Mouse (Mus musculus) midbrain, embryonic 11.5 days (tissue): ENCODE measurements around the gene Ints7. TPM values are rescaled to one million over a fixed set of nuclear protein-coding genes. Genes with fewer than 3 reads are reported as not detected.

Source experiments
- ATAC-seq: fragments of 200-750 bp; cut with Nextera tagmentation; 2 replicates; pipeline ENCODE4 v1.8.0; 2017; ENCODE audit warnings: moderate TSS enrichment, moderate library complexity; ENCODE audit not compliant: low FRiP score
- DNase-seq: peaks from one replicate; pipeline ENCODE4 v3.0.0; 2015; ENCODE audit warnings: low spot score; ENCODE audit errors: missing footprints
- H3K27ac ChIP-seq: fragments of 300-500 bp; sonication (generic); 2 replicates; pipeline ENCODE4 v1.5.1; 2014; ENCODE audit warnings: low read depth, low read length
- H3K27me3 ChIP-seq: fragments of 300-500 bp; sonication (generic); 2 replicates; pipeline ENCODE4 v1.6.1; 2014; ENCODE audit warnings: mild to moderate bottlenecking, low read length, moderate library complexity, mixed read lengths; ENCODE audit not compliant: control insufficient read depth, insufficient read depth
- H3K36me3 ChIP-seq: fragments of 300-500 bp; sonication (generic); 2 replicates; pipeline ENCODE4 v1.6.1; 2014; ENCODE audit warnings: mild to moderate bottlenecking, low read length, moderate library complexity, mixed read lengths; ENCODE audit not compliant: control insufficient read depth, insufficient read depth
- H3K4me1 ChIP-seq: fragments of 300-500 bp; sonication (generic); 2 replicates; pipeline ENCODE4 v1.6.1; 2014; ENCODE audit warnings: low read length; ENCODE audit not compliant: control insufficient read depth, insufficient read depth
- H3K4me2 ChIP-seq: fragments of 300-500 bp; sonication (generic); 2 replicates; pipeline ENCODE4 v1.6.1; 2014; ENCODE audit warnings: mild to moderate bottlenecking, moderate library complexity
- H3K4me3 ChIP-seq: fragments of 300-500 bp; sonication (generic); 2 replicates; pipeline ENCODE4 v1.5.1; 2014; ENCODE audit warnings: low read depth, low read length
- H3K9ac ChIP-seq: fragments of 300-500 bp; sonication (generic); 2 replicates; pipeline ENCODE4 v1.6.1; 2014; ENCODE audit warnings: low read length
- H3K9me3 ChIP-seq: fragments of 300-500 bp; sonication (generic); 2 replicates; pipeline ENCODE4 v1.6.1; 2016; ENCODE audit warnings: low read length; ENCODE audit not compliant: control insufficient read depth
- WGBS: fragments of 180-500 bp; shearing (Covaris S2); extraction: QIAGEN DNeasy Blood & Tissue Kit; methylation state at CpG from one replicate; pipeline ENCODE4 v1.1.7; 2014; 5-methylcytosine and 5-hydroxymethylcytosine counted together
- polyA plus RNA-seq: library from polyadenylated mRNA; unstranded; fragments of >200 nt; fragmentation: Nextera tagmentation; extraction: Ambion mirVana; gene quantifications from 2 replicates; pipeline ENCODE4 v1.2.1, GENCODE M21; 2014

Gene Ints7
- polyA plus RNA-seq, 1 experiment from 2014 or later = 55.2 TPM

DNA sequence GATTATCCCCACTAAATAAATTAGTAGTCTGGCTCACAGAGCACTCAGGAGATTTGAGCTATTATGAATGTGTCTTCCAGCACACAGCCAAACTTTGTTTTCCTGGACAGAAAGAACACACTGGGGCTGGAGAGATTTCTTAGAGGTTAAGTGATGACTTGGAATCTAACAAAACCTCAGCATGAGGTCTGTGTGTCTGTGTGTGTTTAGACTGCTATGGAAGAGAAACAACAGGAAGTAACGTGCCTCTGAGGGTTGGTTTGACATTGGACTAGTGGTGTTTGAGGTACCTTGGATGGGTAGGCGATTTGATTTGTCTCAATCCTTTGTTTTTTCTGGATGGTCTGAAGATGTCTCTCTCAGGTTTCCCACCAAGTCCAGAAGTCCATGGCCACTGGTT is 58.7 kb downstream of the Ints7 start:
- Histone ChIP-seq H3K9me3 (no peaks in the 10 kb centered on the region), H3K27ac (no peak overlapping the region), H3K4me2 (no peak overlapping the region), H3K27me3 (no peaks in the 10 kb centered on the region), H3K9ac (no peak overlapping the region), H3K4me1 (no peaks in the 10 kb centered on the region), H3K4me3 (no peak overlapping the region), H3K36me3 (no peaks in the 10 kb centered on the region)
- ATAC-seq = no peak
- peak; percentile 10 for DNase-seq
- 75% methylated on average over 2 of the region's 2 CpGs for WGBS

DNA sequence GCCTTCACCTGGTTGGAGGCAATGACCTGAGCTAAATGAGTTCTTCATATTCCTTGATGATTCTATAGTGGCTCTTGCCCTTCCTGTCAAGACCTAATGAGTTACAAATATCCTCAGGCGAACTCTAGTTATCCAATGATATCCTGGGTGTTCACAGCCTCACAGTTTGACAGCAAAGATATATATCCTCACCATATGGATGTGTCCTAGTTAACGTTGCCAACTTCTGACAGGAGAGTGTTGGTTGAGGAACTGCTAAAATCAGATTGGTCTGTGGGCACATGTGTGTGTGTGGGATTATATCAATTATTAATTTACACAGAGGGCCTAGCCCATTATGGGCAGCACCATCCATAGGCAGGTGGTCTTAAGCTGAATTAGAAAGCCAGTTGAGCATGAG is 63.0 kb downstream of the Ints7 start:
- Histone ChIP-seq H3K27me3 (no peaks in the 10 kb centered on the region), H3K36me3 (no peaks in the 10 kb centered on the region), H3K27ac (no peak overlapping the region), H3K4me1 (peaks cover 6% of the 10 kb centered on the region; the same call in 1 of the 2 replicates), H3K9ac (no peak overlapping the region), H3K4me3 (no peak overlapping the region), H3K9me3 (no peaks in the 10 kb centered on the region), H3K4me2 (no peak overlapping the region)
- DNase-seq = no peak
- ATAC-seq = no peak
- 86% methylated on average over 2 of the region's 2 CpGs for WGBS

DNA sequence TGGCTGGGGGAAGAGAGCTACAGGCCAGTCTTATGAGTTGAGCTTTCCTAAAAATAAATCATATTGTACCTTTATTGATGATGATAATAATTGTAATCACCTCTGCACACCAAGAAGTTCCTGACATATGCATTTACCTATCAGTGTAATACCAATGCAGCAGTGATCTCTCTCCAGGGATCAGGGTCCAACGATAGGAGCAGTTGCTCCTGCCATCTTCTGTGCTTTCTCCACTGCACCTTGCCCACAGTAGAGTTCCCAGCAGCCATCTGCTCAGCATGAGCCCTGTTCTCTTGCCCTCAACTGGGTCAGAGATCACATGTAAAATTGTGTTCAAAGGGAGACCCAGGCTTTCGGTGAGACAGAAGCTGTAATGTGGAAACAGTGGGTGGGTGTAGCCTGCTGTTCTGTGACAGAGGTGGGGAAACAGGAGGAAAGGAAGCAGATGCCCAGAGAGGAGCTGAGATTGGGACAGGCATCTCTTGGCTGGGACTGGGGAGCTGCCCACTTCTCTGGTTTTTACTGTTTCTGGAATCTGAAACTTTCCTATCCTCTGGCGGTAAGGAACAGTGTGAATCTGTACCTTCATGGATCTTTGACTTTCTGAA is 63.9 kb downstream of the Ints7 start:
- DNase-seq (peak; percentile 14), ATAC-seq (no peak)
- H3K4me2 ChIP-seq = no peak overlapping the region
- no peaks in the 10 kb centered on the region for H3K36me3 ChIP-seq
- 79% methylated on average over 3 of the region's 3 CpGs for WGBS
- peaks cover 6% of the 10 kb centered on the region; the same call in 1 of the 2 replicates for H3K4me1 ChIP-seq
- H3K27me3 ChIP-seq = no peaks in the 10 kb centered on the region
- no peak overlapping the region for H3K9ac ChIP-seq
- H3K4me3 ChIP-seq = no peak overlapping the region
- no peak overlapping the region for H3K27ac ChIP-seq
- no peaks in the 10 kb centered on the region for H3K9me3 ChIP-seq

DNA sequence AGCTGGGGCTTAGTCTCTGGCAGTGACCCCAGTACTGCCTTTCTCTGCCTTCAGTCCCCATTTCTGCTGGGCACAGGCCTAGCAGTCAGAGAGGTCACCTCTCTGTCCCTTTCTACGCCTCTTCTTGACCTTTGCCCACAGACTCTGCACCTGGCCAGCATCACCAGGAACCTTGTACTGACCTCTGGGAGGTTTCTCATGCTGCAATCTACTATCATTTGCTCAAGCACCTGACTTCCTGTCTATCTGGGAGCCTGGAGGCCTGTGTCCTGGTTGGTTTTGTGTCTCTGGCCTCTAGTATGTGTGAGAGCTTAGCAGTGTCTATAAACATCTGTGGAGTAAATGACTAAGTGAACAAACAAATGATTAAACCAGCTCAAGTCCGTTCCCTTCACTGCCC is 64.7 kb downstream of the Ints7 start:
- Histone ChIP-seq H3K27ac (no peak overlapping the region), H3K4me1 (peaks cover 6% of the 10 kb centered on the region; the same call in 1 of the 2 replicates), H3K4me3 (no peak overlapping the region), H3K9me3 (no peaks in the 10 kb centered on the region), H3K36me3 (no peaks in the 10 kb centered on the region), H3K4me2 (no peak overlapping the region), H3K9ac (no peak overlapping the region), H3K27me3 (no peaks in the 10 kb centered on the region)
- DNase-seq (no peak), ATAC-seq (no peak)
- 84% methylated on average over 2 of the region's 2 CpGs for WGBS

DNA sequence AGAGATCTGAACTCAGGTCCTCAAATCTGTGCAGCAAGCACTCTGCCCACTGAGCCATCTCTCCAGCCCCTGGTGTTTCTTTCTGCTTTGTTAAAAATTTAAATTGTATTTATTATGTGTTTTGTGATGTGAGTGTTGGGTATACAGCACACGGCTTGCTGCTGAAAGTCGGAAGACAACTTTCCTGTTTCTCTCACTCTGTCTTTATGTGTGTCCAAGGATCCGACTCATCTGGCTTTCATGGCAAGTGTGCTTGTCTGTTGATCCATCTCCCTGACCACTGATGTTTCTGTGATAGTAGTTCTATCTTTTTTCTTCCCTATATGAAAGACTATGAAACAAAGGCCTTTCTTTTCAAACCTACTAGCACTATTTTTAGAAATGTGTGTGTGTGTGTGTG is 65.4 kb downstream of the Ints7 start:
- Histone ChIP-seq H3K9me3 (no peaks in the 10 kb centered on the region), H3K9ac (no peak overlapping the region), H3K4me1 (peaks cover 6% of the 10 kb centered on the region; the same call in 1 of the 2 replicates), H3K27ac (no peak overlapping the region), H3K27me3 (no peaks in the 10 kb centered on the region), H3K4me2 (no peak overlapping the region), H3K36me3 (no peaks in the 10 kb centered on the region), H3K4me3 (no peak overlapping the region)
- DNase-seq = no peak
- WGBS = 70% methylated on average over 3 of the region's 3 CpGs
- ATAC-seq = no peak

DNA sequence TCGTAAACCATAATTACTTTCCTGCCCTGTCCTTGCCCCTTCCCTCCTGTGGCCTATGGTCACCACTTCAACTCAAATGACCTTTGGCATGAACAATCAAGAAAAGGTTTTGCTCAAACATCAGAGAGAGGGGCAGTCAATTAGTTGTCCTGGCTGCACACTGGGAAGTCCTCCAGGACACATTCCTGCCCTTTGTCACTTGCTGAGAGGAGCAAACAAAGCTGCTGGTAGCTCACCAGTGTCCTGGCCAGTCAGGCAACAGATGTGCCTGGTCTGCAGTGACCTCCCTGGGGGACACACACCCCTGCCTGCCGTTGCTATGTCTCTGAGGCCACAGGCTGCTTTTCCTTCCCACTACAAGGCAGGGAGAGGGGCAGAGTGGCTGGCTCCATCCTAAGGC is 66.0 kb downstream of the Ints7 start:
- no peak overlapping the region for H3K27ac ChIP-seq
- DNase-seq (no peak), ATAC-seq (0 out of 2 replicates have a peak, but pooled peaks have one; percentile 19)
- H3K4me3 ChIP-seq = no peak overlapping the region
- H3K27me3 ChIP-seq = no peaks in the 10 kb centered on the region
- H3K36me3 ChIP-seq = no peaks in the 10 kb centered on the region
- H3K4me1 ChIP-seq = peaks cover 6% of the 10 kb centered on the region; the same call in 1 of the 2 replicates
- WGBS = 6% methylated on average over 2 of the region's 2 CpGs
- no peaks in the 10 kb centered on the region for H3K9me3 ChIP-seq
- H3K4me2 ChIP-seq = no peak overlapping the region
- H3K9ac ChIP-seq = no peak overlapping the region

DNA sequence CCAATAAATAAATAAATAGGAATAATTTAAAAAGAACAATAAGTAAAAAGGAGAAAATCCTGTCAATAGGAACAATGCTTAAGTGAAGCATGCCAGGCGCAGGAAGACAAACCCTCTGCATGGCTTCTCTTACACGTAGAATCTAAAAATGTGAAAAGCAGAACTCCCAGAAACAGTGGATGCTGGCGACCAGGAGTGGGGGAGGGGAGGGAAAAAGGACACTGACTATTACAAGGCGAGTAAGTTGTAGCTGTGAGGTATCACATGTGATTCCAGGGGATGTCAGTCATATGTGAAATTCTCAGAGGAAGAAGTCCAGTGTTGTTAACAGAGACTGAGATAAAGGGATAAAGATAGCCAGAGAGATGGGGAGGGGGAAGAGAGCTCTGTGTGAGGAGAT is 67.5 kb downstream of the Ints7 start:
- DNase-seq (no peak), ATAC-seq (no peak)
- Histone ChIP-seq H3K9ac (no peak overlapping the region), H3K9me3 (no peaks in the 10 kb centered on the region), H3K4me2 (no peak overlapping the region), H3K36me3 (no peaks in the 10 kb centered on the region), H3K27me3 (no peaks in the 10 kb centered on the region), H3K27ac (no peak overlapping the region), H3K4me1 (peaks cover 6% of the 10 kb centered on the region; the same call in 1 of the 2 replicates), H3K4me3 (no peak overlapping the region)
- WGBS = 53% methylated on average over 4 of the region's 4 CpGs

DNA sequence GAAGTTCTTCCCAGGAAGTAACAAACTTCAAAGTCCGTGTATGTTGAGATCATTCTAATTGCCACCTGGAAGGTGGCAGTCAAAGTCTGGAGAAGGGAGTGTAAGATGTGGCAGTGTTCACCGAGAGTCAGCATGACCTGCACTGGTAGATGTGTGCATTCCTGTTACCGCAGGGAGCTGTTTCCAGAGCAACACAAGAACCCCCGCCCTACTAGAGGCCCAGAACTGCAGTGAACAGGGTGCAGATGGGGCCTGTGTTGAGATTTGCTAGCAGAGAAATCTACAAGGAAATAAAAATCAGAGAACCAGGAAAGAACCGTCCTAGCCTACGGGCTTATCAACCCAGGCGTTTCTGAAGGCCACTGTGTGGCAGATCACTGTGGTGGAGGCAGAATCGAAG is 70.5 kb downstream of the Ints7 start:
- no peak overlapping the region for H3K4me2 ChIP-seq
- no peaks in the 10 kb centered on the region for H3K9me3 ChIP-seq
- H3K27ac ChIP-seq = no peak overlapping the region
- peaks cover 6% of the 10 kb centered on the region; the same call in 1 of the 2 replicates for H3K4me1 ChIP-seq
- H3K27me3 ChIP-seq = no peaks in the 10 kb centered on the region
- WGBS = 59% methylated on average over 8 of the region's 8 CpGs
- no peaks in the 10 kb centered on the region for H3K36me3 ChIP-seq
- no peak overlapping the region for H3K9ac ChIP-seq
- DNase-seq (no peak), ATAC-seq (no peak)
- H3K4me3 ChIP-seq = no peak overlapping the region

DNA sequence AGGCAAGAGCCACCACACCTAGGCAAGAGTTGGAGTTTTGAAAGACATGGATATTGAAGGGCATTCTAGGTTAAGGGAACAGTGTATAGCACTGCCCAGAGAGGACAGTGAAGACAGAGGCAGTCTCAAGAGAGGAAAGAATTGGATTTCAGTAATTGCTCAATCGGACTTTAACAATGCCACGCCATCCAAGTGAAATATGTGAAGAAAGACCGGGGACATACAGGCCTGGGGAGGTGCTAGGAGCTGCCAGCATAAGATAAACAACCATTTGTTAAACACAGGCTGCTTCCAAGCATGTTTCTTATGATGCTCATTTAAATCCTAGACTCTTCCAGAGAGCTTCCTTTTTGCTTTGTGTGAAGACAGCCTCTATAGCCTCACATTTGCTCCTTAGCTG is 72.2 kb downstream of the Ints7 start:
- H3K27me3 ChIP-seq = no peaks in the 10 kb centered on the region
- H3K4me3 ChIP-seq = no peak overlapping the region
- H3K27ac ChIP-seq = no peak overlapping the region
- no peaks in the 10 kb centered on the region for H3K9me3 ChIP-seq
- no peak for ATAC-seq
- no peaks in the 10 kb centered on the region for H3K36me3 ChIP-seq
- no peak overlapping the region for H3K9ac ChIP-seq
- 89% methylated on average over 3 of the region's 3 CpGs for WGBS
- no peak overlapping the region for H3K4me2 ChIP-seq
- no peaks in the 10 kb centered on the region for H3K4me1 ChIP-seq
- no peak for DNase-seq
